Mouse (Mus musculus) ES-E14 (cell line): ENCODE measurements around the gene Uox.

Source experiments
- CHD2 ChIP-seq: IDR thresholded peaks from 2 replicates; pipeline ENCODE4 v1.6.1; 2014; ENCODE audit warnings: mild to moderate bottlenecking, low read depth, low read length, inconsistent platforms
- HCFC1 ChIP-seq: IDR thresholded peaks from 2 replicates; pipeline ENCODE4 v1.6.1; 2012; ENCODE audit warnings: low read length, inconsistent platforms, borderline replicate concordance; ENCODE audit not compliant: insufficient read depth
- MAFK ChIP-seq: IDR thresholded peaks from 2 replicates; pipeline ENCODE4 v1.6.1; 2014; ENCODE audit warnings: mild to moderate bottlenecking, low read depth, low read length, inconsistent platforms; ENCODE audit not compliant: insufficient read depth
- ZC3H11A ChIP-seq: IDR thresholded peaks from 2 replicates; pipeline ENCODE4 v1.6.1; 2012; ENCODE audit warnings: low read depth, mild to moderate bottlenecking, inconsistent platforms, low read length, borderline replicate concordance
- ZNF384 ChIP-seq: IDR thresholded peaks from 2 replicates; pipeline ENCODE4 v1.6.1; 2012; ENCODE audit warnings: low read depth, low read length, inconsistent platforms

DNA sequence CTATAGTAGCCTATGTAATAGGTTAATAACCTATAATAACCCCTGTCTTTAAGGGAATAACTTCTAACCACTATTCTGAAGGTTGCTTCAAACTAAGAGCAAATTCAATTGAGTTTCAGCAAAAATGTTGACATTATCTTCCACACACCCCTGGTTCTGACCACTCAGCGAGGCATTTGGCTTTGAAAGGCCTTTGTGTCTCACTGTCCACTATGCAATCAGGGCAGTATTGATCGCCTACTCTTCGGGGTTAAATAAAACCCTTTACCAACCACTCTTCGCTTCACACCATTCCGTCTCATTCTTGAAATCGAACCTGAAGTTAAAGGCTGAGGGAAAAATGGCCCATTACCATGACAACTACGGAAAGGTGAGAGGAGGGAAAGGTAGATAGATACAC, 26.6 kb downstream of the Uox start:
- TF ChIP-seq ZNF384 (no peak), ZC3H11A (no peak), CHD2 (no peak), HCFC1 (no peak), MAFK (no peak)
